Mouse (Mus musculus): ENCODE measurements around the gene Vdac1. TPM values are rescaled to one million over a fixed set of nuclear protein-coding genes. Genes with fewer than 3 reads are reported as not detected.
A peak's percentile ranks its signal among the peaks of the same experiment; 100 is the strongest.
"Not testable (repeated sequence)": the region's sequence is repeated elsewhere in the genome, so short reads cannot be mapped to it uniquely, and the experiment has no call there.

Vdac1 gene
- polyA plus RNA-seq, 1 experiment from 2014 or later, result 355 TPM

GRCm38 (mm10) chr11:52377579-52377978, 16.9 kb downstream of the Vdac1 start:
- ATAC-seq (replicated peaks; ENCODE audit: low FRiP score, low read depth) (no peak), DNase-seq (ENCODE audit: low spot score) (no peak)
- Histone ChIP-seq H3K9me3 (replicated peaks; ENCODE audit: low read length) (no peaks in the 10 kb centered on the region), H3K27me3 (ENCODE audit: insufficient read depth, low read length) (no peaks in the 10 kb centered on the region), H3K4me1 (replicated peaks; ENCODE audit: insufficient read depth, low read length) (no peaks in the 10 kb centered on the region), H3K9ac (ENCODE audit: low read depth, low read length) (no peak overlapping the region), H3K27ac (no peak overlapping the region), H3K36me3 (ENCODE audit: insufficient read depth, low read length) (peaks cover 44% of the 10 kb centered on the region), H3K4me3 (replicated peaks; ENCODE audit: low read depth, low read length) (no peak overlapping the region), H3K4me2 (ENCODE audit: low read length) (no peak overlapping the region)
- no peak for TF ChIP-seq CTCF (IDR thresholded peaks at IDR 0.05; ENCODE audit: low read depth)
- WGBS, result 92% methylated on average over 4 of the region's 4 CpGs

- H3K4me3 ChIP-seq (replicated peaks; ENCODE audit: low read depth, low read length), result no peak overlapping the region
- H3K9me3 ChIP-seq (replicated peaks; ENCODE audit: low read length), result no peaks in the 10 kb centered on the region
- no peak for TF ChIP-seq CTCF (IDR thresholded peaks at IDR 0.05; ENCODE audit: low read depth)
- no peak overlapping the region for H3K27ac ChIP-seq
- no peak overlapping the region for H3K9ac ChIP-seq (ENCODE audit: low read depth, low read length)
- no peaks in the 10 kb centered on the region for H3K27me3 ChIP-seq (ENCODE audit: insufficient read depth, low read length)
- peaks cover 53% of the 10 kb centered on the region for H3K36me3 ChIP-seq (ENCODE audit: insufficient read depth, low read length)
- WGBS, result 85% methylated on average over 3 of the region's 3 CpGs
- DNase-seq (ENCODE audit: low spot score) (no peak), ATAC-seq (replicated peaks; ENCODE audit: low FRiP score, low read depth) (no peak)
- H3K4me1 ChIP-seq (replicated peaks; ENCODE audit: insufficient read depth, low read length), result no peaks in the 10 kb centered on the region
- no peak overlapping the region for H3K4me2 ChIP-seq (ENCODE audit: low read length)
Observed at GRCm38 (mm10) chr11:52379241-52379640, 18.6 kb downstream of the Vdac1 start.

- Histone ChIP-seq H3K4me3 (replicated peaks; ENCODE audit: low read depth, low read length) (no peak overlapping the region), H3K36me3 (ENCODE audit: insufficient read depth, low read length) (peaks cover 68% of the 10 kb centered on the region), H3K27ac (no peak overlapping the region), H3K4me2 (ENCODE audit: low read length) (no peak overlapping the region), H3K9me3 (replicated peaks; ENCODE audit: low read length) (no peaks in the 10 kb centered on the region), H3K9ac (ENCODE audit: low read depth, low read length) (no peak overlapping the region), H3K27me3 (ENCODE audit: insufficient read depth, low read length) (no peaks in the 10 kb centered on the region), H3K4me1 (replicated peaks; ENCODE audit: insufficient read depth, low read length) (no peaks in the 10 kb centered on the region)
- TF ChIP-seq CTCF (IDR thresholded peaks at IDR 0.05; ENCODE audit: low read depth), result no peak
- ATAC-seq (replicated peaks; ENCODE audit: low FRiP score, low read depth) (no peak), DNase-seq (ENCODE audit: low spot score) (no peak)
- WGBS, result 89% methylated on average over 14 of the region's 14 CpGs
Observed at GRCm38 (mm10) chr11:52383741-52384140, 23.1 kb downstream of the Vdac1 start.

- Histone ChIP-seq H3K27ac (no peak overlapping the region), H3K4me2 (ENCODE audit: low read length) (no peak overlapping the region), H3K4me1 (replicated peaks; ENCODE audit: insufficient read depth, low read length) (no peaks in the 10 kb centered on the region), H3K9me3 (replicated peaks; ENCODE audit: low read length) (no peaks in the 10 kb centered on the region), H3K9ac (ENCODE audit: low read depth, low read length) (no peak overlapping the region), H3K27me3 (ENCODE audit: insufficient read depth, low read length) (no peaks in the 10 kb centered on the region), H3K36me3 (ENCODE audit: insufficient read depth, low read length) (peaks cover 61% of the 10 kb centered on the region), H3K4me3 (replicated peaks; ENCODE audit: low read depth, low read length) (no peak overlapping the region)
- WGBS, result 56% methylated on average over 3 of the region's 3 CpGs
- ATAC-seq (replicated peaks; ENCODE audit: low FRiP score, low read depth) (no peak), DNase-seq (ENCODE audit: low spot score) (peak; percentile 61)
- TF ChIP-seq CTCF (IDR thresholded peaks at IDR 0.05; ENCODE audit: low read depth), result peak; percentile 65
Observed at GRCm38 (mm10) chr11:52384667-52385066, 24.0 kb downstream of the Vdac1 start.

- WGBS, result 92% methylated on average over 3 of the region's 3 CpGs
- Histone ChIP-seq H3K4me3 (replicated peaks; ENCODE audit: low read depth, low read length) (no peak overlapping the region), H3K36me3 (ENCODE audit: insufficient read depth, low read length) (peaks cover 55% of the 10 kb centered on the region), H3K9me3 (replicated peaks; ENCODE audit: low read length) (no peaks in the 10 kb centered on the region), H3K27ac (no peak overlapping the region), H3K4me1 (replicated peaks; ENCODE audit: insufficient read depth, low read length) (no peaks in the 10 kb centered on the region), H3K27me3 (ENCODE audit: insufficient read depth, low read length) (no peaks in the 10 kb centered on the region), H3K4me2 (ENCODE audit: low read length) (no peak overlapping the region), H3K9ac (ENCODE audit: low read depth, low read length) (no peak overlapping the region)
- TF ChIP-seq CTCF (IDR thresholded peaks at IDR 0.05; ENCODE audit: low read depth), result no peak
- ATAC-seq (replicated peaks; ENCODE audit: low FRiP score, low read depth), result no peak
- DNase-seq (ENCODE audit: low spot score), result no peak
Observed at GRCm38 (mm10) chr11:52386892-52387291, 26.2 kb downstream of the Vdac1 start.

- peaks cover 51% of the 10 kb centered on the region for H3K36me3 ChIP-seq (ENCODE audit: insufficient read depth, low read length)
Observed at GRCm38 (mm10) chr11:52388150-52388549, 27.5 kb downstream of the Vdac1 start.

GRCm38 (mm10) chr11:52388979-52389378, 28.3 kb downstream of the Vdac1 start:
- not testable (repeated sequence) for H3K27me3 ChIP-seq (ENCODE audit: insufficient read depth, low read length); H3K4me2 ChIP-seq (ENCODE audit: low read length); DNase-seq (ENCODE audit: low spot score); H3K4me1 ChIP-seq (replicated peaks; ENCODE audit: insufficient read depth, low read length); H3K4me3 ChIP-seq (replicated peaks; ENCODE audit: low read depth, low read length); H3K27ac ChIP-seq; ATAC-seq (replicated peaks; ENCODE audit: low FRiP score, low read depth); H3K9me3 ChIP-seq (replicated peaks; ENCODE audit: low read length); H3K9ac ChIP-seq (ENCODE audit: low read depth, low read length)
- H3K36me3 ChIP-seq (ENCODE audit: insufficient read depth, low read length), result peaks cover 45% of the 10 kb centered on the region
- WGBS, result 94% methylated on average over 5 of the region's 5 CpGs

More at GRCm38 (mm10) chr11:52388150-52388549, 27.5 kb downstream of the Vdac1 start:
- H3K4me1 ChIP-seq (replicated peaks; ENCODE audit: insufficient read depth, low read length), result no peaks in the 10 kb centered on the region
- H3K9ac ChIP-seq (ENCODE audit: low read depth, low read length), result no peak overlapping the region
- H3K9me3 ChIP-seq (replicated peaks; ENCODE audit: low read length), result no peaks in the 10 kb centered on the region
- H3K4me2 ChIP-seq (ENCODE audit: low read length), result no peak overlapping the region
- H3K4me3 ChIP-seq (replicated peaks; ENCODE audit: low read depth, low read length), result no peak overlapping the region
- WGBS, result 68% methylated on average over 12 of the region's 12 CpGs
- DNase-seq (ENCODE audit: low spot score) (no peak), ATAC-seq (replicated peaks; ENCODE audit: low FRiP score, low read depth) (no peak)
- no peak for TF ChIP-seq CTCF (IDR thresholded peaks at IDR 0.05; ENCODE audit: low read depth)
- H3K27me3 ChIP-seq (ENCODE audit: insufficient read depth, low read length), result no peaks in the 10 kb centered on the region
- no peak overlapping the region for H3K27ac ChIP-seq

Data from kidney, postnatal 0 days (tissue).